Mouse (Mus musculus) right cerebral cortex, adult 2 months (tissue): ENCODE data around the gene Bmp2k.

Experiments
- DNase-seq, 2 experiments: peaks; one replicate each; pipeline ENCODE4 v3.0.0; 2021 to 2022; ENCODE audit warnings: low spot score in 2 of 2

Gene Bmp2k

DNA sequence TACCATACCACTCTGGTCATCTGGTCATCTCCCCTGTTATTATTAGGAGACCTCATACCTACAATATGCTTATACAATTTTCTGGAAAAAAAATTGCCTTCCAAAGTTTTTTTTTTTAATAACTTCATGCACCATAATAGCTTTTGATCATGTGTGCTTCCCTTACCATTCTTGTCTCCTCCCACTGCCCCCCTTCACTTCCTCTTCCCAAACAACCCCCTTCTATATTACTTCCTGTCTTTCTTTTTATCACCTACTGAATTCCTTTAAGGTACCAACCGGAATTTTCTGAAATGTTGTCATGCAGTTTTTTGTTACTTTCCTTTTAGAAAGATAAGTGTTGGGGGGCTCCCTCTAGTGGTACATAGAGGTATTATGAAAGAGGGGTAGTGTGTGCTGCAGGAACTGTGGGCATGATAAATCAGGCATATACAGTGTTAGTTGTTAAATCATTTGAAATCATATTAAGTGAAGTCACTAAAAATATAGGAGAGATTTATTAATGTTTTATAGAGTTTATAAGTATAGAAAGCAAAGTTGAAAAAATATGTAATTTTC is 58.1 kb downstream of the Bmp2k start:
- DNase-seq = peak; percentile 40 to 66

GRCm38 (mm10) chr5:97056359-97056758 is 58.9 kb downstream of the Bmp2k start:
- DNase-seq = no peak

- DNase-seq = no peak
Measured at GRCm38 (mm10) chr5:97056791-97057450, 59.4 kb downstream of the Bmp2k start.

GRCm38 (mm10) chr5:97060864-97061263 is 63.4 kb downstream of the Bmp2k start:
- DNase-seq = no peak

- DNase-seq = no peak
Measured at GRCm38 (mm10) chr5:97062041-97062440, 64.6 kb downstream of the Bmp2k start.

DNA sequence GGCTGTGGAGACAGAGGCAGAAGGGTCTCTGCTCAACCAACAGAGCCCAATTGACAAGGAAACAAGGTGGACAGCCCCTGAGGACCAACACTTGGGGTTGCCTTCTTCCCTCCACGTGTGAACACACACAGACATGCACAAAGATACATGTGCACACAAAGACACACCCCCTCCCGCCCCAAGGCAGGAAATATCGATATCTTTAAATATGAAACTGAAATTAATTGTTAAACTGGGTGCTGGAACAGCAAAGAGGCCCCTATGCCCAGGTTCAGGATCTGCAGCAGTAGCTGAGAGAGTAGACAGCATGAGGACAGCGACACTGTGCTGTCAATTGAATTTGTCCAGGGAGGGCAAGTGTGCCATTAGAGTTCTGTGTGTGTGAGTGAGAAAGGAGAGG is 68.3 kb downstream of the Bmp2k start:
- DNase-seq = no peak

DNA sequence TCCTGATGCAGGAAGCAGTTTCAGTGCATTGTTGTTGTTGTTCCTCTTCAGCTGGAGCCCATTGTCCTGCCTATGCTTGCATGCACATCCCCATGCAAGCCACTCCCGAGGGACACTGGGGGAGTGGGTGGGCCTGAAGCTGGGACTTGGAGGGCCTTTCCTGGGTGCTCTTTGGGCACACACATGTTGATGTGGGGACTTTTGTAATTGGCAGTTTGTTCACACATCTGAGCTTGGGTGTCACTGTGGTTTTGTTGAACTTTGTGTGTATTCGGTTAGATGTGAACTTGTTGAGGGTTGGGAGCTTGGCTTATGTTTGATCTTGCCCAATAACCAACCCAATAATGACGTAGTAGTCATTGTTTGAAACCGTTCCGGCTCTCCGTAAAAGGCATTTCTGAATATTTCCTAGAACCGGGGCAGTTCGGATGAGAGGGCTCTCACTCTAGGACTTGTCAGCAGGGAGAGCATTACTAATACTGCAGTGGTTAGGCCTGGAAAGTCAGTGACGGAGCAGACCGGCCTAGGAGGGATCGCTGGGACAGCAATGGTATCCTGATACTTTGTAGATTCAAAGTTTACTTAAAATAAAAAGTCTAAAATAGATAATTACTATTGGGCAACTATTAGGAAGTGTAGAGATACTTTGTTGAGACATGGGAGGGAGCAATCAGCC is 78.1 kb downstream of the Bmp2k start:
- DNase-seq = no peak

- DNase-seq = no peak
Measured at GRCm38 (mm10) chr5:97076167-97076566, 78.7 kb downstream of the Bmp2k start.

DNA sequence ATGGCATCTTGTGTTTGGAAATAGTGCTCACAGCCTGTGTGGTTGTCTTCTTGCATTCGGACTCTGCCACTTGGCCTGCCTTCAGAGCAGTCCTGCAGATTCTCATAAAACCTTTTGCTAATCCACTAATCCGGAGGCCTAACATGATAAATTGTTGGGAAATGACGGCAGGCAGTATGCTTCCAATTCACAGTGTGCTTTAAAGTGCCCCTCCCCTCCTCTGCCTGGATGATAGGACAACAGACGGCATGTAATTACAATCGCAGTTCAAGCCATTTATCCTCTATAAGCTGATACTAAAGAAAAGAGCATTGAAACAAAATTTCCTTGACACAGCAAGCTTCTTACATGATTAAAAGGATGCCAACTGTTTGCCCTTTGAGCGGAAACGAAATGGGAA is 80.2 kb downstream of the Bmp2k start:
- no peak for DNase-seq

GRCm38 (mm10) chr5:97078641-97079040 is 81.2 kb downstream of the Bmp2k start:
- no peak for DNase-seq

- peak; percentile 52 to 67 for DNase-seq
Measured at GRCm38 (mm10) chr5:97081481-97081880, 84.0 kb downstream of the Bmp2k start.

DNA sequence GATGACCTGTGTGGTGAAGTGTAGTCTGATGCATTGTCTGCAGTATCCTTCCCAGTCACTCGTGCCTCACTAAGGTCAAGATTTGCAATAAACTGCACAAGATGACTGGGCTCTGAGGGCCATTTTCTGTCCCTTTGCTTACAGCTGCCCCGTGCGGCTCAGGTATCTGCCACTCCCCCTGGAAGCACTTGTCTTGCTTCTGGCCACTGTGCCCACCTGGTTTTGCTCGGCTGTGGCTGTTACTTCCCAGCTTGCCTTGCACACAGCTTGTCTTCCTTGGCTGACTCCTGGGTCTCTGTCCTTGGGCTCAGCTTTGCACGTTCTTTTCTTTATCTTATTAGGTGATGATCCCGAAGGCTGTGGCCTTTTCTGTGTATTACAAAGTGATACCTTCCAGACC is 86.2 kb downstream of the Bmp2k start:
- no peak for DNase-seq

- DNase-seq = no peak
Measured at GRCm38 (mm10) chr5:97084541-97084940, 87.1 kb downstream of the Bmp2k start.

- no peak for DNase-seq
Measured at GRCm38 (mm10) chr5:97085071-97085470, 87.6 kb downstream of the Bmp2k start.

- no peak for DNase-seq
Measured at GRCm38 (mm10) chr5:97087030-97087630, 89.6 kb downstream of the Bmp2k start.

DNA sequence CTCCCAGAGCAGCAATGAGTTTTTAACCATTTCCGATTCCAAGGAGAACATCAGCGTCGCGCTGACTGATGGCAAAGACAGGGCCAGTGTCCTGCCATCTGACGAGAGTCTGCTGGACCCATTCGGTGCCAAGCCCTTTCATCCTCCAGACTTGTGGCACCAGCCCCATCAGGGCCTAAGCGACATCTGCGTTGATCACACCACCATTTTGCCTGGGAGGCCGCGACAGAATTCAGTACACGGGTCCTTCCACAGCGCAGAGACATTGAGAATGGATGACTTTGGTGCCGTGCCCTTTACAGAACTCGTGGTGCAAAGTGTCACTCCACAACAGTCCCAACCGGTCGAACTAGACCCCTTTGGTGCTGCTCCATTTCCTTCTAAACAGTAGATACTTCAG is 90.3 kb downstream of the Bmp2k start:
- DNase-seq = no peak

- no peak for DNase-seq
Measured at GRCm38 (mm10) chr5:97088231-97088630, 90.7 kb downstream of the Bmp2k start.

DNA sequence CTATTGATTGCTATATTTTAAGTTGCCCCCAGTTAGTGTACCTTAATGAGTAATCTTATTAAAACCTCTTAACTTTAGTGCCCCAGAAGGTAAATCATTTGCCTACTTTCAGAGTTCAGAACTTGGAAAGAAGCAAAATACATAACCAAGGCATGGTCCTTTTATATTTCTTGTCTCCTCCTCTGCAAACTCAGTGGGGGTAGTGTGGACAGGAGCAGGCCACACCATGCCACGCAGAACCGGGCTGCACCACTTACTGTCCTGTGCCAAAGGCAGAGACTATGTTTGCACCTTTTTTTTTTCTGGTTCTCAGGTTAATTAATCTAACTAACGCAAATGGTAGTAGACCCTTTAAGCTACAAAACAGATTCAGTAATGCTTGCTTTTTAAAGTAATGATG is 91.9 kb downstream of the Bmp2k start:
- DNase-seq = no peak

- no peak for DNase-seq
Measured at GRCm38 (mm10) chr5:97090034-97090784, 92.7 kb downstream of the Bmp2k start.

DNA sequence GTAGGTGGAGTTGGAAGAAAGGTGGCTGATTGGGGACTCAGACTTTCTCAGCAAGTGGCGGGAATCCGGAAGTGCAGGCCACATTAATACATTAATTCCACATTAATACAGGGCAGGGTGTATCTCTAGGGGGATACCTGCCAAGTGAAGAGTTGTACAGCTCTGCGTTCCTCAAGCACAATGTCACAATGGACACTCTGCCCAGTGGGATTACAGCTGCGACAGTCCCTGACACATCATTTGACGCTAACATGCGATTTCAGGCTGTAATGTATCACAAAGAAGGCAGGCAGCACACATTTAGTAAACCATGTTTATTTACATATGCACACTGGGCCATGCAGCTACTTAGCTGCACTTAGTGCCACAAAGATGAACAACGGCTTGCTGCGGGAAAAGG is 95.5 kb downstream of the Bmp2k start:
- DNase-seq = no peak

DNA sequence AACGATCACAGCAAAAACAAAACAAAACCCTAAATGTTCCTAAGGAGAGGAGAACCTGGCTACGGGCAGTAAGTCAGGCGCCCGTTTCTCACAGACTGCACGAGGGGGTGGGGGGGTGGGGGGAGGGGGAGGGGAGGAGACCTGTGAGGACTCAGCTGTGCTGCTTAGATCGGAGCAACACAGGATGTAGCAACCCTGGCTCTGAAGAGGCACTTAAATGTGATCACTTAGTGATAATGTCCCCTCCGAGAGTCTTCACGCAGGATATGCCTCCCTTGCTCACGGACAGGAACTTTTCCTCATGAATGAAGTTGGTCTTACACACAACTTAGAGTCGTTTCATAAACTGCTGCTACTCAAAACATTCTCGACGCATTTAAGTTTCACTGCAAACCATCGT is 97.8 kb downstream of the Bmp2k start:
- DNase-seq = no peak

DNA sequence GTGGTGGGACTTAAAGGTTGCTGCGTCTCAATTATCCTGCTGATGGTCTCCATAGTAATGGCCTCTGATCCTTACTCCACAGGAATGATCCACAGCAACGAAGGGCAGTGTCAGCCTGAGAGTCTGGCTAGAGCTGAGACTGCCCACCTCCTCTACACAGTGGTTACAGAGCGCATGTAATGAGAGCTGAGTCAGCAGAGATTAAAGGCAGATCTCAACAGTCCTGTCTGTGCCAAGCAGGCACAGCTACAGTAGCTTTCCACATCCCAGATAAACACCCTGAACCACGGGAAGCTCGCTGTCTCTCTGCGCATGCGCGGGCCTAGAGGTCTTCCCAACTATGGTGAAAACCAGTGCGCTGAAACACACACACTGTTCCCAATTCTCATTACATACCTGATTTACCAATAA is 100.1 kb downstream of the Bmp2k start:
- no peak for DNase-seq
